Mouse (Mus musculus) adrenal gland, postnatal 36 days (tissue): Measurements from ENCODE around the gene Col8a1. TPM values are rescaled to one million over a fixed set of nuclear protein-coding genes. Genes with fewer than 3 reads are reported as not detected.

Experiments used
- DNase-seq, 2 experiments: peaks; one replicate each; pipeline ENCODE4 v3.0.0; 2021; ENCODE audit warnings: mixed read lengths in 1 of 2
- long read RNA-seq, 2 experiments: library from polyadenylated mRNA; stranded (forward); transcript quantifications; one replicate each; pipeline ENCODE4 v2.0.0; 2021; ENCODE audit warnings: borderline sequencing depth in 2 of 2
- total RNA-seq, 2 experiments: library from RNA; stranded (reverse); gene quantifications; 2 replicates each; pipeline ENCODE4 v1.2.3; 2021

Col8a1 gene
- total RNA-seq, result 1 to 10 TPM; 3.9 to 6.5 TPM
- long read RNA-seq, experiment 1, full-length matches to known transcripts, result 2 of 4 reads
- long read RNA-seq, experiment 1, partial matches to known transcripts, result 0 of 4 reads
- long read RNA-seq, experiment 1, other reads (novel, unspliced or antisense), result 2 of 4 reads
- long read RNA-seq, experiment 2, full-length matches to known transcripts, result 1 of 1 reads
- long read RNA-seq, experiment 2, partial matches to known transcripts, result 0 of 1 reads
- long read RNA-seq, experiment 2, other reads (novel, unspliced or antisense), result 0 of 1 reads

DNA sequence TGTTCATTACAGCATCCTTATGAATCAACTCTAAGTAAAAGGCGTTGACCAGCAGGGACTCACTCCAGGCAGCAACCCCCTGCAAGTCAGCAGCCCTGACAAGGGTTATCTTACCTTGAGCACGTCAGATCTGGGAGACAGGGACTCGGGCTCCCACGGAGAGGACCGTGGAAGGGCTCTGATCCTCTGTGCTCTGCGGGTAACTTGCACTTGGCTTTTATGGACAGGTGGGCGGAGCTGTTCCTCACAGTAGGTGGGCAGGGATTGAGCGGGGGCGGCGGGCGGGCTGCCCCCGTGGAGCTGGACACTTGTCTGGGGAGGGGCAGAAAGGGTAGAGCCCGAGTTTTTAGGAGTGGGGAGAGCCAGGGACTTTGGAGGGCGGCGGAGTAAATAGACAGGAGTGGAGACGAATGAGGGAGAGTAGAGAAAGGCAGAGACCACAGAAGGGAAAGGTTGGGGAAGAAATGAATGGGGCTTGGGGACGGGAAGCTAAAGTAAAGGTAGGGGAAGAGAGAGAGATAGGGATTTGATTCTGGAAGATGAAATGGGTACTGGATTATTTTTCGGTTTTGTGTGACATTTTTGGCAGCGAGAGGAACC is at the start of gene Col8a1:
Gene Col8a1, minus strand, starts transcription at position 212 of the 600 bp plus-strand sequence.
- DNase-seq, result peak in 1 of 2 experiments; percentile 31

DNA sequence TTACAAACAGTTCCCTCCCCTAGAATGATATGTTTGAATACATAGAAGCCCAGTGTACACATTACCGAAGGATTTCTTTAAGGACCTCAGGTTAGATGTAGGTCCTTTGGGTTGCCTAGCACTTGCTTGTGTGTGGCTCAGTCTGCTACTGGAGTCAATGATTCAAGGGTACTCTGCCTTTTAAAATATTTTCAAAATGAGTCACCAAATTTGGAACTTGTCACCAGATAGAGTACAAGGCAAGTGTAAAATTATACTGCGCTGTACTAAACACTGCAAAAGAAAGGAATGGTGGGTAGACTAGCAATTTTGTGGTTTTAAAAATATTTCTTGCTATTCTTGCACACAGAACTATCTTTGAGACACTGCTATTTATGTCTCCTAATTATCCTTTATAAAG is 47.3 kb upstream of the Col8a1 start:
- DNase-seq, result no peak

DNA sequence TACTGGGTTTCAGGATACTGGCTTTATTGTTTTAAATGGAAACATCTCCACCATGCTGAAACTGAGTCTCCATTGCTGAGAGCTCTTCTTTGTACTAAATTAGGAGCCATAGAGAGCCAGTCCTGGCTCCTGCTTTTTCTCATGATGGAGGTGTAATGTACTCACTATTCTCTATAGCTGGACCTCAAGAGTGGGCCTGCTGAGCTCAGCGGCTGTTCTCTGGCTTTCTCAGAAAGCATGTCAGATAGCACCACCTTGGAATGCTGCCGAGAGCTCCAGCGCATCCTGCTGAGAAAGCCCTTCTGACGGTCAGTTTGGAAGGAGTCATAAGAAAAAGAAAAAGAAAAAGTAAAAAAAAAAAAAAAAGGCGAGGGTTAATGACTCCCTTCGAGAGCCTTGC is 41.8 kb upstream of the Col8a1 start:
- peak in 1 of 2 experiments; percentile 2 for DNase-seq

DNA sequence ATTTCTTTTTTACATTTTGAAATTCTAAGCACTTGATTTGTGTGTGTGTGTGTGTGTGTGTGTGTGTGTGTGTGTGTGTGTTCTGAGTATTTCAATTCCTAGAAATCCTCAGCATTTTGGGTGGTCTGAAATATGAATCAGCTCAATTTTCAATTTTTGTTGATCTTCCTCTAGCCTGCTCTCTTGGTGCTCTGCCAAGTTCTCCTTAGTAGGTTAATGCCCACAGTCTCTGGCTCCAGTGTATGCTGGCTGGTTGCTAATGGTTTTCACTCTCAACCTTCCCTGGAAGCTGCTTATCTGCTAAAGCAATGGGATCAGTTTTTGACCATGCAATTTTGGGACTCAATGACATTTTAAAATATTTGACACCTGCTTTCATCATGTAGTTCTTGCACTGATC is 24.5 kb upstream of the Col8a1 start:
- DNase-seq, result no peak

- DNase-seq, result no peak
These were observed 11.1 kb upstream of the Col8a1 start for GRCm38 (mm10) chr16:57765615-57766014.

- DNase-seq, result no peak
These were observed 5.3 kb upstream of the Col8a1 start for GRCm38 (mm10) chr16:57759862-57760261.

DNA sequence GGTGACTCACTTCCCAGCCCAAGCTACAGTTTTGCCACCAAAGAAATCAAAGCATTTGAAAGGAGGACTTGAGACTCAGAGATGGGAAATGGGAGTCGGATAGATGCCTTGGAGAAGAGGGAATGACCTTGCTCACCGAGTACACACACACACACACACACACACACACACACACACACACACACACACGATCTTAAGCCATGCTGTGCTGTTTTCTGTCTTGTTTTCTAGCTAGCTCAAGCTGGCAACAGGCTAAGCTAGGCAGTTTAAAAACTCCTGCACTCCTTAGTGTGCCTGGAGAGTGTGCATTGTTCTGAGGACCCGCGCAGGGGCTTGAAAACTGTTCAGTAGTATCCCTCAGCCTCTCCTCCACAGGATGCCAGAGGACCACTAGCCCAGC is 1.2 kb upstream of the Col8a1 start:
- DNase-seq, result peak in 1 of 2 experiments; percentile 12

DNA sequence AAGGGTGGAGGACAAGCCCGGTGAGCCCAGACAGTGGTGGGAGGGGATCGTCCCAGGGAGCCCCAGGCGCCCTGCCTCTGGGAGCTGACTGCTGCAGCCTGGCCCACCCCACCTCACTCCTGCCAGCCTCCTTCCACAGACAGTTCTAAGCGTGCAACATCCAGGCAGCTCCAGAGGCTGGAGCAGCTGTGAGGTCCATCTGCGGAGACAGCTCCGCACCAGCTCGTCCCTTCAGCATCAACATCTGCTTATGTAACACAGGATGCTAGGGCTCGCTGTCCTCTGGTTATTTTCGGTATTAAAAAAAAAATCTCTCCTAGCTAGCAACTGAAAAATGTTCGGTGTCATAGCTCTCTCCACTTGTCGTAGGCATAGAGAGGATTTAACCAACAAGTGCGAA is 704 bp upstream of the Col8a1 start:
- DNase-seq, result peak; percentile 16 to 28

- DNase-seq, result no peak
These were observed 827 bp downstream of the Col8a1 start for GRCm38 (mm10) chr16:57753539-57754280.

DNA sequence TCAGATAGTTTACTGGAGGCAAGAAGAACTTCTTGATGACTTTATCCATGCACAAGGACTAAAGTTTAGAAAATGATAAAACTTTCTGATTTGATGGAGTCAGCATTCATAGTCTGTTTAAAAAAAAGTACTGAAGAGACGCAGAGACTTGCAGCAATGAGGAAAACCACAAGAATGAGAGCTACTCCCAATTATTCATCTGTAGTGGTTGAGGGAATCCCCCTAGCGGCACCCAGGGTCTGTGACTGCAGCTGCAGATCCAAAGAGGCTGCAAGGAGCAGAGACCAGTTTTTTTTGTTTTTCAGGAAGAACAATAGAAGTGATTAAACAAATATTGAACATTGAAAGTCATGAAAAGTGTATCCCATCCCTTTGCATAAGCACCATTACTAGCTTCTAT is 4.0 kb downstream of the Col8a1 start:
- DNase-seq, result no peak

DNA sequence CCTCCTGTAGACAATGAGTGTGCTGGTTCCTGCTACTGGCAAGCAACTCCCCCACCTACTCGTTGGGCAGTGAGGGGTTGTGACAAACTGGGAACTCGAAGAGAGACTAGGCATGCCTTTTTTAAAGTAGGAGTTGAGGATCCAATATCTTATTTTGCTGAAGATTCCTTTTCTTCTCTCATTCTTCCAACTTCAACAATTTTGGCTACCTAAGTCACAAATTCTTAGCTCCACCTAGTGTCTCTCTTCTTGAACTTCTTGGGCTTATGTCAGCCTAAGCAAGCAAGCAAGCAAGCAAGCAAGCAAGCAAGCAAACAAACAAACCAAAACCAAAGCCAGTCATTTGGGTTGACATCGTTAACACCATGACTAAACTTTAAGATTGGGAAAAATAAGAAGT is 6.4 kb downstream of the Col8a1 start:
- DNase-seq, result no peak

GRCm38 (mm10) chr16:57747357-57748056 is 7.0 kb downstream of the Col8a1 start:
- no peak for DNase-seq

DNA sequence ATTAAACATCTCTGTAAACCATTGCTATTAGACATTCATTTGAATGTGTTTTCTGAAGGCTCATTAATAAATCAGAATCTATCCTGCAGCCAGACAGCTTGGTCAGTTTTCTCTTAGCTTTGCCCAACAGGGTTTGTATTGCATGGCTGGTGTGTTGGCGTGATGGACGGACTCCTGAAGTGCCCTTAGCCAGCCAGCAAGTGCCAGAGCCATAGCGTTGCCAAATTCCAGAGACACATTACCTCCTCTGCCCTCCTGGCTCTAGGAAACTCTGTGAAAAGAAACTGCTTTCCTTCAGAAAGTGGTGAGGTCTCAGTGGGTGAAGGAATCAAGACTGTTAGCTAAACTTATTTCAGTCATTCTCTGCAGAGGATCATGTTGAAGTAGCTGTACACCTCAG is 14.4 kb downstream of the Col8a1 start:
- DNase-seq, result no peak

DNA sequence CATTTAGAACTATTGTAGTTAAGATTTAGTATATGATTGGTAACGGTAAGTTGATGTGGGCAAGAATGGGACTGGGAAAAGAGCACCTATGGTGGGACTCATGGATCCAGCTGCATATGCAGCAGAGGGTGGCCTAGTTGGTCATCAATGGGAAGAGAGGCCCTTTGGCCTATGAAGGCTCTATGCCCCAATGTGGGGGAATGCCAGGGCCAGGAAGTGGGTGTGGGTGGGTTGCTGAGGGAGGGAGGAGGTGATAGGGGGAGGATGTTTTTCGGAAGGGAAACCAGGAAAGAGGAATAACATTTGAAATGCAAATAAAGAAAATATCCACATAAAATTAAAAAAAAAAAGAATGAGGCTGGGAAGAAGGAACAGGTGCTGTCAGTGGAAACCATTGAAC is 19.6 kb downstream of the Col8a1 start:
- DNase-seq, result no peak

DNA sequence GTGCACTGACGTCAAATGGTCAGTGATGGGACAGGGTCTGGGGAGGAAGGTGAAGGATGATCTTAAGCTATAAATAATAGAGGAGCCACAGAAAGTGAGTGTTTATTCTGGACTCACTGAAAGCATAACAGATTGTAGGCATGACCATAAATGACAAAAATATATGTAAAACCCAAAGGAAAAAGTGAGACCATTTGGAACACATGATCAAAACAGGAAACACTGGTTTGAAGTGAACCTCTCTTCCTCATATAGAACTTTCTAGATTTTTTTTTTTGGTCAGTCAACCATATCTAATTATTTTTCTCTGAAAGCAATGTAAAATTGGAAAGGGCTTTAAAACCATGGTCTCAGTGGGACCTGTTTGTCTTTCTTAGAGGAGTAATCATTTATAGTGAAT is 21.0 kb downstream of the Col8a1 start:
- DNase-seq, result no peak

- no peak for DNase-seq
These were observed 21.4 kb downstream of the Col8a1 start for GRCm38 (mm10) chr16:57733139-57733538.

DNA sequence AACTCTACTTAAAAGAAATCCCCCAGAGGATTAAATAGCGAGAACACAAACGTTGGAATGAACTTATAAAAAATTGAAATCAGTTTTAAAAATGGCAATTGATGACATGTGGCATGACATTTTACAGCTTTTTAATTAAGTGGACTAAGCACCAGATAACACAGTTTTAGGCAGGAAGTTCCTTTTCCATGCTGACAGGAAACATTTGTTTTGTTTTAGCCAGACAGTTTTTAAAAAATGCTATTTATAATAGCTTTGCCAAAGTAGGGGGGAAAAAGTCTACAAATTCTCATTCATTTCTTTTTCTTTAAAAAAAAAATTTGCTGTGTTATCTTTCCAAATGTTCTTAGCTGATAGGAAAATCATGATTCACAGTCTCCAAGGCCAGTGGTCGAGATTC is 29.6 kb downstream of the Col8a1 start:
- no peak for DNase-seq

GRCm38 (mm10) chr16:57718982-57719381 is 35.6 kb downstream of the Col8a1 start:
- no peak for DNase-seq

DNA sequence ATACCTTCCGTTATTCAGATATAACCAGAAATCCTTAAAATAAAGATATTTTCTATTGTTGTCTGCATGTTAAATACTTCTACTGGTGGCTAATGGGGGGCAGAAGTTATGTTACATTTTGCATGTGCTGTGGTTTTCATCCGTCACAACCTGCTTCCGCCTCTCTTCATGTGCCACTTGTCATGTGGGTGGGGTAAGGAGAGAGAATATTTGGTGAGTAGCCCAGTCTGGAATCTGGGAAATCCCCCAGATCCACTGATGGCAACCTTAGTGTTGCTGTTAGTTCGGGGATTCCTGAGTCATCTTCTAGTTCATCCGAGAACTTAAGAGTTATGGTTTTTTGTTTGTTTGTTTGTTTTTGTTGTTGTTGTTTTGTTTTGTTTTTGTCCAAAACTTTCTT is 55.8 kb downstream of the Col8a1 start:
- no peak for DNase-seq

DNA sequence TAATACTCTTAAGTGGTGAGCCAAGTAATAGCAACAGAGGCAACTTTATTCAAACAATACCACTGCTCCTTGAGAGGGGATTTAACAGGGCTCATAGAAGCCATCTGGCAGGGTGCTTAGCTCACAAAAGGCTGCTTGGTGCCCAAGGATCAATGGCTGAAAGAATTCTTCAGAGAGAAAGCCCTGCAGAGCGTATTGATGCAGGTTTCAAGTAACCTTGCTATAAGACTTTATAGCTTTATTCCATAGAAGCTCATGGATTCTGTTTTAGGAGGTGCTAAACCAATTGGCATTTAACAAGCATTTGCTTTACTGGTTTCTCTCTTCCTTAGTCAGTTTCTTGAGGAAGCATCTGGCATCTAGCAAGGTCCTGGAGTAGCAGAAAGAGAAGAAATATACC is 59.8 kb downstream of the Col8a1 start:
- no peak for DNase-seq

DNA sequence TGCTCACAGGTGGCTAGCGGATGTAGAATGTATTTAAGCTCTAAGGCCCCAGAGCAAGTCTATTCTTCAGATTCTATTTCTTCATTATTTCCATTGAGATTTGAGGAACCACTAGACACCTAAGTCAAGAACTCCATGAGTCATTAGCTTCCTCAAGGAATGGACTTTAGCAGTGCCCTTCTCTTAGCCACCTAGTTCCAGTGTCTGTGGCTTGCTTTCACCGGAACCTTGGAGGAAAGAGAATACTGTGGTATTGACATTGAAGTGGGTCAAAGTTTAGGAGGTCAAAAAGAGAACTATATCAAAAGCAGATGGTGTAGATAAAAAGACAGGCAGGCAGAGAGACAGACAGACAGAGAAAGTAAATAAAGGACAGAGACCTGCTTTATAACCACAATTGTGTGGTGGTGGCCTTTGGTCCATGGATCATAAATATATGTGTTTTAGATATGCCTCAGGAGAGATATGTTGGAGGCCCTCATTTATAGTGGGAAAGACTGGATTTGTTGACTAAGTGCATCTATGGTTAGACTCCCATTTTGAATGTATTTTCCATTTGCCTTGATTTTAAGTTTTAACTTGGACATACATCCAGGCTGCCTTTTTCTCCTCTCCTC is 60.5 kb downstream of the Col8a1 start:
- no peak for DNase-seq

DNA sequence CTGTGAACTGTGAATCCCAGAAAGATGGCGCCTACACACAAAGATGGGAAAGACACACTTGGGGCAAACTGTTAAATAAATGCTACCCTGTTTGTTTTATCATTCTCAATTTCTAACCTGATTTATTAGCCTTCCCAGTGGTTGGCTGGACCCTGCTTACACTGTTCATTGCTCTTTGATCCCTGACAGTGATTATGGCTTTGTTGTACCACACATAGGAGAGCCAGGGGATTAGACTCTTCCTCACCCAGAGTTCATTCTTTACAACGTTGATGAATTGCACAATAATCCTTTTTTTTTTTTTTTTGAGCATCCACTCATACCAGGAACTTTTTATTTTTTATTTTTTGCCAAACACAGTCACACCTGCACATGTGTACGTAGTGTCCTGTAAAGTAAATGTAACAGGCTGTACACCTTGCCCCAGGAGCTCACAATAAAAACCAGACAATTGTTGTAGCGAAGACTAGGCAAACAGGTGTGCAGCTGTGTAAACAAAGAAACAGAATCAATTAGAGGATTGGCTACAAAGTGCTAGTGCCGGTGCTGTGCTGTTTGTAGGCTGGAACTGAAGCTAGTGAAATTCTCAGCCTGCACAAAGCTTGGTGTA is 68.6 kb downstream of the Col8a1 start:
- DNase-seq, result no peak
